In genomic region chr16:18234671-18235388, GRCm38 (mm10) we compare ENCODE assay signal across 8 mouse cellular contexts. TPM values are rescaled to one million over a fixed set of nuclear protein-coding genes. Genes with fewer than 3 reads are reported as not detected.
DNase-seq lines count a peak whose midpoint lies in the region; ATAC-seq lines count a peak whose summit lies in the region.

Gene Zdhhc8, minus strand, starts transcription at chr16:18235136.

- peaks cover 11% of the 10 kb centered on the region; the same call in 1 of the 2 replicates for H3K36me3 ChIP-seq in hindbrain, embryonic 16.5 days (ENCODE audit: control insufficient read depth, insufficient read depth, low read length)
- peaks cover 12% of the 10 kb centered on the region for H3K36me3 ChIP-seq in macrophage (ENCODE audit: inconsistent target)

- no peaks in the 10 kb centered on the region for H3K27me3 ChIP-seq in hindbrain, embryonic 16.5 days (replicated peaks; ENCODE audit: control insufficient read depth, insufficient read depth, low read length)

- H3K4me1 ChIP-seq in hindbrain, embryonic 16.5 days (ENCODE audit: control insufficient read depth, insufficient read depth, low read depth, low read length): peaks cover 29% of the 10 kb centered on the region

- H3K9ac ChIP-seq in hindbrain, embryonic 16.5 days (ENCODE audit: low read depth, low read length): peak within 1 kb of the TSS; percentile 95

- DNase-seq in R1 (ENCODE audit: low read depth, low spot score): peak; percentile 59
- peak; percentile 66 for DNase-seq in cerebellum, adult 9-11 months
- peak; percentile 78 for DNase-seq in gastrocnemius, postnatal 10 days
- DNase-seq in left cerebral cortex, postnatal 10 days (ENCODE audit: extremely low spot score in 1 of 2, low spot score in 2 of 2): peak; percentile 71 to 92
- DNase-seq in right cerebral cortex, adult 18-20 months: peak; percentile 86
- peak; percentile 75 for DNase-seq in yolk sac, embryonic 10.5 days (ENCODE audit: low spot score)

- no peaks in the 10 kb centered on the region for H3K9me3 ChIP-seq in hindbrain, embryonic 16.5 days (ENCODE audit: control insufficient read depth, low read length)

- peak within 1 kb of the TSS; percentile 92 for H3K4me3 ChIP-seq in hindbrain, embryonic 16.5 days (ENCODE audit: low read length)
- peak within 1 kb of the TSS; percentile 56 for H3K4me3 ChIP-seq in macrophage (ENCODE audit: inconsistent target)

- peaks cover 26% of the 10 kb centered on the region; the same call in 1 of the 2 replicates for H3K79me2 ChIP-seq in macrophage (ENCODE audit: inconsistent target)

- peak within 1 kb of the TSS; percentile 82 for H3K4me2 ChIP-seq in hindbrain, embryonic 16.5 days (ENCODE audit: low read length)

- intact Hi-C loops in left cerebral cortex, postnatal 10 days (cut with DNase I): no loop called here

- ATAC-seq in hindbrain, embryonic 16.5 days: peak; percentile 85

- peak within 1 kb of the TSS; percentile 95 for H3K27ac ChIP-seq in hindbrain, embryonic 16.5 days (ENCODE audit: low read depth, low read length)
- H3K27ac ChIP-seq in macrophage: 0 out of 2 replicates have a peak within 1 kb of the TSS, but pooled peaks have one; percentile 2

- 2% methylated on average over 49 of the region's 79 CpGs for WGBS in hindbrain, embryonic 16.5 days
- under 1% methylated on average over 50 of the region's 79 CpGs for WGBS in macrophage (ENCODE audit: missing documents)

RNA-seq across cellular contexts. Expression of gene Zdhhc8, which starts in this region (rescaled TPM):
- 10 to 100 TPM; 26.3 to 29.7 TPM for total RNA-seq in gastrocnemius, postnatal 10 days (2021)
- polyA plus RNA-seq in hindbrain, embryonic 16.5 days (2015; fragmentation: Nextera tagmentation; extraction: Ambion mirVana): 8.0 and 14.6 TPM in 2 replicates
- 100 to 1,000 TPM; 104 TPM for total RNA-seq in left cerebral cortex, postnatal 10 days (2021)
- 10 to 100 TPM in 8 of 26 experiments, 1 to 10 TPM in 18; 1.8 to 16.3 (median 7.2) TPM for total RNA-seq in macrophage (2018; cell fraction: chromatin; rRNA removed)
- 10 to 100 TPM in 9 of 26 experiments, 1 to 10 TPM in 17; 5.0 to 17.8 (median 8.7) TPM for total RNA-seq in macrophage (2018; cell fraction: cytosol; rRNA removed)
- total RNA-seq in macrophage (2018; cell fraction: nucleus; rRNA removed): 10 to 100 TPM in 12 of 26 experiments, 1 to 10 TPM in 14; 4.2 to 22.1 (median 9.6) TPM
- 6.7 to 9.5 TPM (median 8.9 TPM) in 3 replicates for polyA plus RNA-seq in macrophage (2018)

Comparison
In these comparisons a context has a peak if more than half of its experiments do, and no peak if none do; other contexts are left out.
1. Peak in every context shown above with its lines: DNase-seq, ATAC-seq, H3K4me3 ChIP-seq and H3K27ac ChIP-seq.